Mouse (Mus musculus) kidney, postnatal 0 days (tissue): ENCODE measurements around the gene Kcnip4. TPM values are rescaled to one million over a fixed set of nuclear protein-coding genes. Genes with fewer than 3 reads are reported as not detected.
A peak's percentile ranks its signal among the peaks of the same experiment; 100 is the strongest.

ENCODE experiments used
- ATAC-seq: fragments of 200-750 bp; cut with Nextera tagmentation; replicated peaks from 2 replicates; pipeline ENCODE4 v1.8.0; 2017; ENCODE audit warnings: low read depth, moderate number of reproducible peaks, moderate TSS enrichment, moderate library complexity; ENCODE audit not compliant: low FRiP score
- DNase-seq: peaks from one replicate; pipeline ENCODE4 v3.0.0-alpha.2; 2016; ENCODE audit warnings: low spot score
- H3K27ac ChIP-seq: fragments of 300-500 bp; sonication (generic); 2 replicates; pipeline ENCODE4 v1.5.1; 2014; ENCODE audit warnings: mild to moderate bottlenecking
- H3K27me3 ChIP-seq: fragments of 300-500 bp; sonication (generic); 2 replicates; pipeline ENCODE4 v1.6.1; 2014; ENCODE audit warnings: low read length, mixed read lengths; ENCODE audit not compliant: insufficient read depth
- H3K36me3 ChIP-seq: fragments of 300-500 bp; sonication (generic); 2 replicates; pipeline ENCODE4 v1.6.1; 2014; ENCODE audit warnings: low read length, mixed read lengths; ENCODE audit not compliant: insufficient read depth
- H3K4me1 ChIP-seq: fragments of 300-500 bp; sonication (generic); replicated peaks from 2 replicates; pipeline ENCODE4 v1.6.1; 2014; ENCODE audit warnings: antibody characterized with exemption, low read length, mixed read lengths; ENCODE audit not compliant: insufficient read depth
- H3K4me2 ChIP-seq: fragments of 300-500 bp; sonication (generic); 2 replicates; pipeline ENCODE4 v1.6.1; 2014; ENCODE audit warnings: mild to moderate bottlenecking, low read length, moderate library complexity, mixed read lengths
- H3K4me3 ChIP-seq: fragments of 300-500 bp; sonication (generic); replicated peaks from 2 replicates; pipeline ENCODE4 v1.5.1; 2014; ENCODE audit warnings: low read depth, low read length
- H3K9ac ChIP-seq: fragments of 300-500 bp; sonication (generic); 2 replicates; pipeline ENCODE4 v1.6.1; 2014; ENCODE audit warnings: low read depth, low read length
- H3K9me3 ChIP-seq: fragments of 300-500 bp; sonication (generic); replicated peaks from 2 replicates; pipeline ENCODE4 v1.6.1; 2016; ENCODE audit warnings: low read length, inconsistent platforms, mixed read lengths
- CTCF ChIP-seq: IDR thresholded peaks from 2 replicates; pipeline ENCODE4 v1.5.1; 2016; ENCODE audit warnings: antibody characterized with exemption, low read depth, mild to moderate bottlenecking, moderate library complexity
- WGBS: fragments of 180-500 bp; shearing (Covaris S2); extraction: QIAGEN DNeasy Blood & Tissue Kit; methylation state at CpG from one replicate; pipeline ENCODE4 v1.1.7; 2014; 5-methylcytosine and 5-hydroxymethylcytosine counted together
- polyA plus RNA-seq: library from polyadenylated mRNA; unstranded; fragments of >200 nt; fragmentation: Nextera tagmentation; extraction: Ambion mirVana; gene quantifications from 2 replicates; pipeline ENCODE4 v1.2.1, GENCODE M21; 2015

Gene Kcnip4
- polyA plus RNA-seq, 1 experiment from 2014 or later, result 1.2 TPM

- WGBS, result 33% methylated on average over 3 of the region's 3 CpGs
- H3K4me1 ChIP-seq, result no peaks in the 10 kb centered on the region
- no peak overlapping the region for H3K4me2 ChIP-seq
- H3K27me3 ChIP-seq, result no peaks in the 10 kb centered on the region
- H3K9me3 ChIP-seq, result no peaks in the 10 kb centered on the region
- no peak overlapping the region for H3K9ac ChIP-seq
- H3K27ac ChIP-seq, result no peak overlapping the region
- peak; percentile 74 for TF ChIP-seq CTCF
- DNase-seq (peak; percentile 54), ATAC-seq (no peak)
- H3K4me3 ChIP-seq, result no peak overlapping the region
- no peaks in the 10 kb centered on the region for H3K36me3 ChIP-seq
Measured at GRCm38 (mm10) chr5:49370543-49371076, 154.1 kb downstream of the Kcnip4 start.

- Histone ChIP-seq H3K27me3 (no peaks in the 10 kb centered on the region), H3K9me3 (no peaks in the 10 kb centered on the region), H3K9ac (no peak overlapping the region), H3K4me1 (no peaks in the 10 kb centered on the region), H3K27ac (no peak overlapping the region), H3K36me3 (no peaks in the 10 kb centered on the region), H3K4me3 (no peak overlapping the region), H3K4me2 (no peak overlapping the region)
- WGBS, result 44% methylated on average over 13 of the region's 13 CpGs
- ATAC-seq (no peak; the same call in 1 of the 2 replicates), DNase-seq (peak; percentile 76)
- TF ChIP-seq CTCF, result peak; percentile 86
Measured at GRCm38 (mm10) chr5:49368636-49369423, 155.9 kb downstream of the Kcnip4 start.

GRCm38 (mm10) chr5:49356381-49356780 is 168.3 kb downstream of the Kcnip4 start:
- H3K9ac ChIP-seq, result no peak overlapping the region
- TF ChIP-seq CTCF, result no peak
- 66% methylated on average over 3 of the region's 3 CpGs for WGBS

GRCm38 (mm10) chr5:49352061-49352460 is 172.6 kb downstream of the Kcnip4 start:
- DNase-seq, result no peak
- TF ChIP-seq CTCF, result peak; percentile 38; the same call in 1 of the 2 replicates
- H3K4me3 ChIP-seq, result no peak overlapping the region
- H3K9me3 ChIP-seq, result no peaks in the 10 kb centered on the region
- no peak overlapping the region for H3K4me2 ChIP-seq
- WGBS, result 72% methylated on average over 5 of the region's 5 CpGs
- no peak overlapping the region for H3K9ac ChIP-seq
- H3K27ac ChIP-seq, result no peak overlapping the region
- H3K4me1 ChIP-seq, result no peaks in the 10 kb centered on the region
- no peaks in the 10 kb centered on the region for H3K36me3 ChIP-seq
- ATAC-seq, result no peak
- no peaks in the 10 kb centered on the region for H3K27me3 ChIP-seq

More at GRCm38 (mm10) chr5:49356381-49356780, 168.3 kb downstream of the Kcnip4 start:
- Histone ChIP-seq H3K4me2 (no peak overlapping the region), H3K27ac (no peak overlapping the region), H3K4me1 (no peaks in the 10 kb centered on the region), H3K36me3 (no peaks in the 10 kb centered on the region), H3K4me3 (no peak overlapping the region), H3K27me3 (no peaks in the 10 kb centered on the region), H3K9me3 (no peaks in the 10 kb centered on the region)
- DNase-seq (no peak), ATAC-seq (no peak)

GRCm38 (mm10) chr5:49350126-49350909 is 174.4 kb downstream of the Kcnip4 start:
- DNase-seq (peak; percentile 77), ATAC-seq (peak; percentile 89)
- Histone ChIP-seq H3K4me2 (no peak overlapping the region), H3K36me3 (no peaks in the 10 kb centered on the region), H3K27ac (no peak overlapping the region), H3K27me3 (no peaks in the 10 kb centered on the region), H3K9ac (no peak overlapping the region), H3K9me3 (no peaks in the 10 kb centered on the region), H3K4me3 (no peak overlapping the region), H3K4me1 (no peaks in the 10 kb centered on the region)
- 28% methylated on average over 4 of the region's 4 CpGs for WGBS
- TF ChIP-seq CTCF, result peak; percentile 90

GRCm38 (mm10) chr5:49349541-49349940 is 175.2 kb downstream of the Kcnip4 start:
- Histone ChIP-seq H3K9ac (no peak overlapping the region), H3K4me2 (no peak overlapping the region), H3K27me3 (no peaks in the 10 kb centered on the region), H3K9me3 (no peaks in the 10 kb centered on the region), H3K4me3 (no peak overlapping the region), H3K4me1 (no peaks in the 10 kb centered on the region), H3K36me3 (no peaks in the 10 kb centered on the region), H3K27ac (no peak overlapping the region)
- no peak for TF ChIP-seq CTCF
- DNase-seq, result no peak
- WGBS, result 79% methylated on average over 5 of the region's 5 CpGs
- no peak for ATAC-seq
